Mouse (Mus musculus) embryonic facial prominence, embryonic 12.5 days (tissue): ENCODE results near the gene Arid5a. TPM values are rescaled to one million over a fixed set of nuclear protein-coding genes. Genes with fewer than 3 reads are reported as not detected.
A peak's percentile ranks its signal among the peaks of the same experiment; 100 is the strongest.

Experiments used
- ATAC-seq: fragments of 200-750 bp; cut with Nextera tagmentation; 2 replicates; pipeline ENCODE4 v1.8.0; 2017; ENCODE audit not compliant: insufficient number of reproducible peaks, insufficient read depth, low FRiP score, low TSS enrichment
- H3K27ac ChIP-seq: fragments of 300-500 bp; sonication (generic); 2 replicates; pipeline ENCODE4 v1.5.1; 2016; ENCODE audit warnings: mild to moderate bottlenecking
- H3K27me3 ChIP-seq: fragments of 300-500 bp; sonication (generic); 2 replicates; pipeline ENCODE4 v1.6.1; 2016; ENCODE audit warnings: mild to moderate bottlenecking, moderate library complexity
- H3K36me3 ChIP-seq: fragments of 300-500 bp; sonication (generic); 2 replicates; pipeline ENCODE4 v1.6.1; 2016; ENCODE audit warnings: mild to moderate bottlenecking
- H3K4me1 ChIP-seq: fragments of 300-500 bp; sonication (generic); 2 replicates; pipeline ENCODE4 v1.6.1; 2016
- H3K4me2 ChIP-seq: fragments of 300-500 bp; sonication (generic); replicated peaks from 2 replicates; pipeline ENCODE4 v1.6.1; 2016; ENCODE audit warnings: mild to moderate bottlenecking, moderate library complexity
- H3K4me3 ChIP-seq: fragments of 300-500 bp; sonication (generic); 2 replicates; pipeline ENCODE4 v1.5.1; 2016; ENCODE audit warnings: mild to moderate bottlenecking
- H3K9ac ChIP-seq: fragments of 300-500 bp; sonication (generic); 2 replicates; pipeline ENCODE4 v1.6.1; 2016; ENCODE audit warnings: mild to moderate bottlenecking, moderate library complexity
- H3K9me3 ChIP-seq: fragments of 300-500 bp; sonication (generic); 2 replicates; pipeline ENCODE4 v1.6.1; 2016; ENCODE audit warnings: mild to moderate bottlenecking, moderate library complexity
- WGBS: fragments of 180-500 bp; shearing (Covaris S2); methylation state at CpG from one replicate; pipeline ENCODE4 v1.1.7; 2016; 5-methylcytosine and 5-hydroxymethylcytosine counted together
- polyA plus RNA-seq: library from polyadenylated mRNA; unstranded; fragments of >200 nt; fragmentation: Nextera tagmentation; extraction: Ambion mirVana; gene quantifications from 2 replicates; pipeline ENCODE4 v1.2.1, GENCODE M21; 2016

The Arid5a gene
- polyA plus RNA-seq, 1 experiment from 2014 or later, result 5.1 TPM

DNA sequence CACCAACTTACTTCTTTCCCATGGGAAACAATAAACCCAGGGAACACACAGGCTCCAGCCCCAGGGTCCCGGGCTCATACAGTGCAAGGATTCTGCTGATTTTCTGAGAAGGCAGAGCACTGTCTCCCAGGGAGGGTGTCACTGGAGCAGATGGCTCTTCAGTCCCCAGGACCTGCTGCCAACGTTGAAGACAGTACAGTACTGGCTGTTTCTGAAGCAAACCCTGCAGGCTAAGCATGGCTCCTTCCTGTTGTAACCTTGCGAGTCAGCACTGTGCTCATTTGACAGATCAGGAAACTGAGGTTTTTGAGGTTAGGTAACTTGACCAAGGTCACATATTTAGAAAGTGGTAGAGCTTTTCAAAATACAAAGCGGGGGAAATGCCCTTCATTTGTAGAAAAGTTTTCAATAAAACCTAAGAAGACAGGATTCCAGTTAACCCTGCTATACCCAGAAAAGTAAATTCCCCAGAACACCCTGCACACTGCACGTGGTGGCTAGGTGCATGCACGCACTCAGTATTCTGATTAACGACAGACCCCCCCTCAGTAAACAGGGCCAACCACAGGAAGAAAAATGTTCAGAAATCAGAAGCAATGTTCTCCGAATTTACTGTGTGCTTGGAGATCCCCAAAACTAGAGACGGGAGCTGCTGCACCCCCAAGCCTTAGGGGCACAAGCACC, 10.9 kb upstream of the Arid5a start:
- Histone ChIP-seq H3K4me1 (no peaks in the 10 kb centered on the region), H3K27ac (no peak overlapping the region), H3K9me3 (no peaks in the 10 kb centered on the region), H3K9ac (no peak overlapping the region), H3K4me2 (no peak overlapping the region), H3K27me3 (peaks cover 42% of the 10 kb centered on the region), H3K4me3 (no peak overlapping the region), H3K36me3 (no peaks in the 10 kb centered on the region)
- WGBS, result 65% methylated on average over 9 of the region's 9 CpGs
- no peak for ATAC-seq

DNA sequence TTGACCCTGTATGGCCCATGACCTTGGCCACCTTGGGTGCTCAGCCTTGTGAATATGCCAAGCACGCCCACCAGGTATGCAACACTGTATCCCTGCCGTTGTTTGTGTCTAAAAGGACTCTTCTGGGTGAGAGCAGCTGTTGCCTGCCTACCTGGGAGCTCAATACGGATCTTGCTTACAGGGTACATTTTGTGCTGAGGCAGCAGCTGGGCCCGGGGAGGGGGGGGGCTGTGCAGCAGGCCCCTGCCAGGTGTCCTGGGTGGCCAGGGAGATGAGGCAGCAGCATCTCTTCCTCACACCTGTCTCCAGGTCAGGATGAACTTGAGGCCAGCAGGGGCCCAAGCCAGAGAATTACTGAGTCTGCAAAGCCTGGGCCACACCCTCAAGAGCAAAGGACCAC, 9.4 kb upstream of the Arid5a start:
- no peak for ATAC-seq
- Histone ChIP-seq H3K27ac (no peak overlapping the region), H3K9me3 (no peaks in the 10 kb centered on the region), H3K9ac (no peak overlapping the region), H3K27me3 (peaks cover 52% of the 10 kb centered on the region), H3K4me1 (peaks cover 5% of the 10 kb centered on the region; the same call in 1 of the 2 replicates), H3K4me3 (no peak overlapping the region), H3K4me2 (no peak overlapping the region), H3K36me3 (no peaks in the 10 kb centered on the region)
- WGBS, result 77% methylated on average over 4 of the region's 4 CpGs

DNA sequence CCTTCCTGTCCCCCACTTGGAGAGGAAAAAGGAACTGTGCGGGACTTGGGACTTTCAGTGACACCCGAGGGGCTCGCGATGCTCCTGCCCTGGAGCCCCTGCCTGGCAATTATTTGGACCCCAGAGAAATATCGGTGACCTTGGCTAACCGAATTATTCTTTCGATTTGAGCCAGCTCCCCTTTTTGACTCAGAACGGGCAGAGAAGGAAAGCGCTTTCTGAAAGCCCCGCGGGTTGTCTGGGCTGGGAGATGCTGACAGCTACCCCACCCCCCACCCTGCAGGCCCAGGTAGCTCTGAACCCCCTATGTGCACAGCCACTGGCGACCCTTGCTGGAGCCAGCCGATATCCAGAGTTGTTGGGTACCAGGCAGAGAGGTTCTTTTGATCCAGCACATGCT, 8.4 kb upstream of the Arid5a start:
- ATAC-seq, result no peak
- H3K27ac ChIP-seq, result no peak overlapping the region
- peaks cover 6% of the 10 kb centered on the region; the same call in 1 of the 2 replicates for H3K4me1 ChIP-seq
- no peaks in the 10 kb centered on the region for H3K9me3 ChIP-seq
- no peaks in the 10 kb centered on the region for H3K36me3 ChIP-seq
- no peak overlapping the region for H3K4me2 ChIP-seq
- H3K9ac ChIP-seq, result no peak overlapping the region
- H3K27me3 ChIP-seq, result peaks cover 52% of the 10 kb centered on the region
- WGBS, result 19% methylated on average over 13 of the region's 13 CpGs
- no peak overlapping the region for H3K4me3 ChIP-seq

DNA sequence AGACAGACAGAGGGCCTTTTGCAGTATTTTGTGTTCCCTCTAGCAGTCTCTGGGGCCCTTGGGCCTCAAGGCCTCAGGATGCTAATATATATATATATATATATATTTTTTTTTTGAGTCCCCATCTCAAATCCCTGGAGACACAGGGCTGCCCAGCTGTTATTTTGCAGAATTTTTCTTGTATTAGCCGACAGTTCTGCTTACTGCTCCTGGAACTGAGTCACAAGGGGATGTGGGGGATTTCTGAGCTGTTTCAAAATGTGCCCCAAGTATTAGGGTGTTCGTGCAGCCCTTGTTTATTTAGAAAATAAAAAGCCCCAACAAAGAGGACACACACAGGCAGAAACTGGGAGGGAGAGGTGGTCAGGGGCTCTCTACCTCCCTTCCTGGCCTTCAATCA, 7.9 kb upstream of the Arid5a start:
- 54% methylated on average over 2 of the region's 2 CpGs for WGBS

DNA sequence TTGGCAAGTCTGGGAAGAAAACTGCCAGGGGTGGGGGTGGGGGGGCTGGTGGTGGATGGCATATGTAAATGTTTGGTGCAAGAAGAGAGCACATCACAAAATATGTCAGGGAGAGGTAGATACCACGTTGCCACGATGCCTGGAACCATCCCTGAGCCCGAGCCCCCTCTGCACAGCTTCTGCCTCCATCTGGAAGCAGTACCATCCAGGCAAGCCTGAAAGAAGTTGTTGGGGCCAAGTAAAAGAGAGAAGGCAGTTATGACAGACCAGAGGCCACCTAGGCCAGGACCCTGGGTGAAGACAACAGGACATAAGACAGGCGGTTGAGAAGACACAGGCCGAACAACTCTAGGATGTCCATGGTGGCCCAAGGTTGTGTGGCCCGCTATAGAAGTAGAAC, 7.0 kb upstream of the Arid5a start:
- no peak overlapping the region for H3K4me2 ChIP-seq

More for the DNA sequence above, 7.9 kb upstream of the Arid5a start:
- no peaks in the 10 kb centered on the region for H3K9me3 ChIP-seq
- ATAC-seq, result no peak
- no peak overlapping the region for H3K4me2 ChIP-seq
- peaks cover 52% of the 10 kb centered on the region for H3K27me3 ChIP-seq
- no peaks in the 10 kb centered on the region for H3K36me3 ChIP-seq
- no peak overlapping the region for H3K4me3 ChIP-seq
- H3K9ac ChIP-seq, result no peak overlapping the region
- peaks cover 6% of the 10 kb centered on the region; the same call in 1 of the 2 replicates for H3K4me1 ChIP-seq
- H3K27ac ChIP-seq, result no peak overlapping the region

DNA sequence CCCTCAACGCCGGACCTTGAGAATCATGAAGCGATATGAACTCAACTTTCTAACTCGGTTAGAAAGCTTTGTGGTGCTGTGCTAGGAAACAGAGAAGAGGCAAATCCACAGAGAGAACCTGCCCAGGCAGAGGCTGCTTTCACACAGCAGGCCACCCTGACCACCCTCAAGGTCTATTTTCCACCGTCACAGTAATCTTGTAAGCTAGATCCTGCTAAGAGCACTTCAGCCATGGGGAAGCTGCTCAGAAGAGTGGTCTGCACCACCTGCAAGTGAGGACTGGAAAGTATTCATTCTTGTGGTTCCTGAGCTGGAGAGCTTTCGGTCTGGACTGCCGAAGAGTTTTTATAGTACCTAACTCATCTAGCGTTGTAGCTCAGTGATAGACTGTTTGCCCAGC, 5.3 kb upstream of the Arid5a start:
- no peaks in the 10 kb centered on the region for H3K36me3 ChIP-seq
- no peak for ATAC-seq
- H3K4me3 ChIP-seq, result no peak overlapping the region
- no peaks in the 10 kb centered on the region for H3K9me3 ChIP-seq
- peaks cover 52% of the 10 kb centered on the region for H3K27me3 ChIP-seq
- no peak overlapping the region for H3K27ac ChIP-seq
- no peak overlapping the region for H3K9ac ChIP-seq
- WGBS, result 77% methylated on average over 8 of the region's 8 CpGs
- peaks cover 6% of the 10 kb centered on the region; the same call in 1 of the 2 replicates for H3K4me1 ChIP-seq
- no peak overlapping the region for H3K4me2 ChIP-seq

More for the DNA sequence above, 7.0 kb upstream of the Arid5a start:
- ATAC-seq, result no peak
- H3K9ac ChIP-seq, result no peak overlapping the region
- peaks cover 52% of the 10 kb centered on the region for H3K27me3 ChIP-seq
- no peak overlapping the region for H3K27ac ChIP-seq
- H3K4me1 ChIP-seq, result peaks cover 6% of the 10 kb centered on the region; the same call in 1 of the 2 replicates
- no peaks in the 10 kb centered on the region for H3K9me3 ChIP-seq
- H3K4me3 ChIP-seq, result no peak overlapping the region
- 84% methylated on average over 6 of the region's 6 CpGs for WGBS
- no peaks in the 10 kb centered on the region for H3K36me3 ChIP-seq

DNA sequence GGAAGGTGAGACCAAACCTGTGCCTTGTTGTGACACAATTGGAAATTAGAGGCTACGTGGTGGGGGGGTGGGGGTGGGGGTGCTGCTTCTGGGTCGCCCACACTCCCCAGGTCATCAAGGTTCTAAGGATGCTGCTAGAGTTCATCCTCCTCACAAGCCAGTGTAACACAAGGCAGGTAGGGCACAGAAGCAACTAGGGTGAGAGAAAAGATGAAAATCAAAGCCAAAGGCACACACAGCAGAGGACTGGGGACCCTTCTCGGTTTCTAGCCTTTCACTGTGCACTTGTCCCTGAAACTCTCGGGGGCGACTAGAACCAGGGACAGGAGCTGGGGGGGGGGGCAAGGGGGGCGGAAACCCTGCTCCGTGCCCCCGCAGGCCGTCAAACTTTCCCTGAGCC, 4.6 kb upstream of the Arid5a start:
- no peak for ATAC-seq
- Histone ChIP-seq H3K4me1 (peaks cover 6% of the 10 kb centered on the region; the same call in 1 of the 2 replicates), H3K4me3 (peak overlapping the region; percentile 23), H3K9ac (peak overlapping the region; percentile 30; the same call in 1 of the 2 replicates), H3K4me2 (peak overlapping the region; percentile 64), H3K27me3 (peaks cover 45% of the 10 kb centered on the region), H3K9me3 (no peaks in the 10 kb centered on the region), H3K27ac (no peak overlapping the region), H3K36me3 (no peaks in the 10 kb centered on the region)
- WGBS, result 13% methylated on average over 9 of the region's 9 CpGs

DNA sequence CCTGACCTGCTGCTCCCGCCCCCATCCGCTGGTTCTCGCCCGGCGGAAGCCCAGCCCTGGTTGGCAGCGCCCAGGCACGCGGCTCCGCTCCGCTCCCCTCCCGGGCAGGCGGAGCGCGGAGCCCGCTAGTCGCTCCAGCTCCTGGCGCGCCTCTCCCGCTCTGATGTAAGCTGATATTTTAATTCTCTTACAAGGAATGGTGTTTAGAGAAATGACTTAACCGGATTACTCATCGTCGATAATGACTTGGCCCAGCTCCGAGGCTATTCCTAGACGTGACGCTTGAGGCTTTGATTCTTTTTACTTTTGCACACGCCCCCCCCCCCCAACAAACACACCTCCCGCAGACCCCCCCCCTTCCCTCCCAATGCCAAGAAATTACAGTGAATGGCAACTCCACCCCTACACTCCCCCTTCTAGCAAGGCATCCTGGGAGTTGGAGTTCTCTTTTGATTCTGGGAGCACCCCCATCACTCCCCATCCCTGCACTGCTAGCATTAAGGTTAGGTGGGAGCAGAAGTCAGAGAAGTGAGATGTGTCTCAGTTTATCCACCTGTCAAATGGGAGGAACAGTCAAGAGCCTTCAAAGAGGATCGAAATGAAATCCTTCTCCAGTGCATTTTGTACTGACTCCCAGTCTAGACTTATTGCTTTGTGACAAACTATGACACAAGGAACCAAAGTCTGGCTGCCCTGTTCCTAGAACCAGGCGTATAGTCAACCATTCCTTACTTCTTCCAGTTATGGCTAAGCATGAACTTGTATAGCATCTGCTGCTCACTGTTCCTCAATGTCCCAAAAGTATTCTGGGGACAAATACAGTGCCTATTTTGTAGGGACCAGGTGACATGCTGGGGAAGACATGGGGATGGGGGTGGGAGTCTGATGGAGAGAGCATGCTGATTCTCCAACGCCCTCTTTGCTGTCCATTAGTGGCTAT, 3.9 kb upstream of the Arid5a start:
- peak; percentile 47; the same call in 1 of the 2 replicates for ATAC-seq
- H3K36me3 ChIP-seq, result no peaks in the 10 kb centered on the region
- WGBS, result 9% methylated on average over 30 of the region's 30 CpGs
- peak overlapping the region; percentile 23 for H3K4me3 ChIP-seq
- peak overlapping the region; percentile 64 for H3K4me2 ChIP-seq
- H3K4me1 ChIP-seq, result peaks cover 12% of the 10 kb centered on the region
- H3K9ac ChIP-seq, result peak overlapping the region; percentile 30; the same call in 1 of the 2 replicates
- H3K27me3 ChIP-seq, result peaks cover 42% of the 10 kb centered on the region
- H3K27ac ChIP-seq, result no peak overlapping the region
- H3K9me3 ChIP-seq, result no peaks in the 10 kb centered on the region

DNA sequence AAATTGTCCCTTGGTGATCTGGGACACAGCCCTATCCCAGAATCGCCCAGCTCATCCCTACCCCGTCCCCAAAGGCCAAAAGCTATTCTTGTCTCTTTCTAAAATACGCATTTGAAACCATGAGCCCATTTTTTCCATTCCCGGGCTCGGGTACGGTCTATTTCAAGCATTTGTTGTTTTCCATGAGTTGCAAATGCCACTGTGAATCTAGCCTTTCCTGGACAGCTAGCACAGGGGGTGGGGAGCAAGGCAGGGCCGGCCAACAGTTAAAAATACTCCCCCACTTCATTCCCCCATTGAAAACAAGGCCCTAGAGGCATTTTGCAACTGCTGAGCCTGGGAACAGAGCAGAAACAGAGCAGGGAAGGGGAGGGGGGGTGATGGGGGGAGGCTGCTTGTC, 2.8 kb upstream of the Arid5a start:
- Histone ChIP-seq H3K27ac (no peak overlapping the region), H3K4me2 (no peak overlapping the region), H3K27me3 (peaks cover 40% of the 10 kb centered on the region), H3K4me1 (peaks cover 23% of the 10 kb centered on the region), H3K4me3 (no peak overlapping the region), H3K36me3 (no peaks in the 10 kb centered on the region), H3K9ac (no peak overlapping the region), H3K9me3 (no peaks in the 10 kb centered on the region)
- WGBS, result 51% methylated on average over 7 of the region's 7 CpGs
- no peak for ATAC-seq

DNA sequence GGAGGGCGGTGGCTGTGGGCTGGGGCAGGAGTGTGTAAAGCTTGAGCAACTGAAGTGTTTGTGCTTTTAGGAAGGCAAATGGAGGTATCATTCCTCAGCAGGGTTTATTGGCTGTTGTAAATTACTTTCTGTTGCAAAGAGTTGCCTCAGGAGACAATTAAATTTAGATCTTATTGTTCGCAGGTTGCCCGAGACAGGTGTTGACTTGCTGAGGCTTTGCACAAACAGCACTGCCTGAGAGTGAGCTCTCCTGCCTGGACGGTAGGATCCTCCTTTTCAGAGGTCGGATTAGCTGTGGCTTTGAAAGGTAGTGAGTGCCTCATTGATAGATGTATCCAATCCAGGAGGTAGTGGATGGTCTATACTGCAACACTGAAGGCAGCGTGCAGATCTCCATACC, 1.4 kb upstream of the Arid5a start:
- H3K9me3 ChIP-seq, result no peaks in the 10 kb centered on the region
- WGBS, result 79% methylated on average over 6 of the region's 6 CpGs
- H3K9ac ChIP-seq, result no peak overlapping the region
- no peak overlapping the region for H3K4me3 ChIP-seq
- peaks cover 25% of the 10 kb centered on the region for H3K4me1 ChIP-seq
- no peak overlapping the region for H3K4me2 ChIP-seq
- H3K27me3 ChIP-seq, result peaks cover 28% of the 10 kb centered on the region
- no peak for ATAC-seq
- H3K36me3 ChIP-seq, result no peaks in the 10 kb centered on the region
- H3K27ac ChIP-seq, result no peak overlapping the region

DNA sequence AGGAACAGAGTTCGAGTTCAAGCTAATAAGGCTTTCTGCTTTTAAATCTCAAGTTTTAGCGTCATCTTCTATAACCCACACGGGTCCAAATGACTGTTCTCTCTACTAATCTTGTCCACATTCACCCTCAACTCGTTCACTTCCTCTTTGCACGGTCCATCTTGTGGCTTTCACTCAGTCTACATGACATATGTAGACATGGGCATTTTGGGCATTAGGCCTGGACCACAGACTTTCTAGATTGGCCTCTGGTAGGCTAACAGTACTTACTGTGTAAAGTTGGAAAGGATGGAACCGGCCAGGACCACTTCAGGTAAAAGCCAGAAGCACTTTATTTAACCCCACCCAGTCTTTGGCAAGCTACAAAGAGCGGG, 425 bp upstream of the Arid5a start:
- no peak overlapping the region for H3K27ac ChIP-seq
- H3K4me2 ChIP-seq, result peak overlapping the region; percentile 88
- WGBS, result 70% methylated on average over 7 of the region's 7 CpGs
- H3K9ac ChIP-seq, result no peak overlapping the region
- H3K27me3 ChIP-seq, result peaks cover 18% of the 10 kb centered on the region
- H3K4me1 ChIP-seq, result peaks cover 25% of the 10 kb centered on the region
- ATAC-seq, result no peak
- no peaks in the 10 kb centered on the region for H3K9me3 ChIP-seq
- no peaks in the 10 kb centered on the region for H3K36me3 ChIP-seq
- H3K4me3 ChIP-seq, result no peak overlapping the region
